14 mouse cellular contexts compared by ENCODE assay signal in the genomic region with DNA sequence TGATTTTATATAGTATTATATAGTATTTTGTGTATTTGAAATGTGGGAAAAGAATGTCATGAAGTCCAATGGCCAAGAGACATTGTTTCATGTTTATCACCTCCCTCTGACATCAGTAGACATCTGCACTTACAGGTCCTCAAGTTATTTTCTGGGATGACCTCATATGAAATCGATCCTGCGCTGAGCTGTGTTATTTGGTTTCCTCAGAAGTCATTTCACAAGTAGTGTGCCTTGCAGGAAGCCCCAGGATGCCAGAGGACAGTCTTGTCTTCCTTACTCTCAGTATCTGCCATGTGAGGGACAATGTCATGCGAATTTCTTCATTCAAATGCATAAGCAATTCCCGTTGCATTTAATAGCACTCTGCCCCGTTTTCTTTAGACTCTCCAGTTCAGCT.
"Had no signal": no experiment of that assay in that cellular context is flagged by ENCODE, and none has a peak within 500 bp of the region (broad histone marks: within the 10 kb centered on the region; RNA-seq: fewer than 3 reads in every experiment).

No protein-coding gene starts in this region.

- ATAC-seq: hindbrain, postnatal 0 days; intestine, embryonic 16.5 days; liver, embryonic 12.5 days had no signal

- DNase-seq: heart, adult 2 months; heart, postnatal 14 days; heart, postnatal 36 days; kidney, adult 11 months; kidney, adult 2 months; kidney, adult 9 months; kidney, postnatal 14 days; kidney, postnatal 36 days; layer of hippocampus, adult 9-11 months; layer of hippocampus, postnatal 36 days; left cerebral cortex, postnatal 4 days had no signal
